Mouse (Mus musculus) liver, embryonic 11.5 days (tissue): ENCODE measurements around the gene Acat2. TPM values are rescaled to one million over a fixed set of nuclear protein-coding genes. Genes with fewer than 3 reads are reported as not detected.
"Not testable (repeated sequence)": the region's sequence is repeated elsewhere in the genome, so short reads cannot be mapped to it uniquely, and the experiment has no call there.

ENCODE experiments used
- ATAC-seq: fragments of 200-750 bp; cut with Nextera tagmentation; replicated peaks from 2 replicates; pipeline ENCODE4 v1.8.0; 2017; ENCODE audit warnings: moderate number of reproducible peaks, mild to moderate bottlenecking, moderate TSS enrichment, moderate library complexity; ENCODE audit not compliant: low FRiP score
- DNase-seq: peaks from one replicate; pipeline ENCODE4 v3.0.0-alpha.2; 2017; ENCODE audit warnings: low spot score
- H3K27ac ChIP-seq: fragments of 300-500 bp; sonication (generic); 2 replicates; pipeline ENCODE4 v1.5.1; 2014; ENCODE audit warnings: mild to moderate bottlenecking, low read depth, low read length, control low read depth
- H3K27me3 ChIP-seq: fragments of 300-500 bp; sonication (generic); replicated peaks from 2 replicates; pipeline ENCODE4 v1.6.1; 2014; ENCODE audit warnings: low read length, mixed read lengths; ENCODE audit not compliant: control insufficient read depth, insufficient read depth
- H3K36me3 ChIP-seq: fragments of 300-500 bp; sonication (generic); 2 replicates; pipeline ENCODE4 v1.6.1; 2014; ENCODE audit warnings: mild to moderate bottlenecking, low read length, moderate library complexity, mixed read lengths; ENCODE audit not compliant: control insufficient read depth, insufficient read depth
- H3K4me1 ChIP-seq: fragments of 300-500 bp; sonication (generic); replicated peaks from 2 replicates; pipeline ENCODE4 v1.6.1; 2014; ENCODE audit warnings: low read length, mixed read lengths; ENCODE audit not compliant: control insufficient read depth, insufficient read depth
- H3K4me2 ChIP-seq: fragments of 300-500 bp; sonication (generic); 2 replicates; pipeline ENCODE4 v1.6.1; 2014; ENCODE audit warnings: mild to moderate bottlenecking, control low read depth, moderate library complexity
- H3K4me3 ChIP-seq: fragments of 300-500 bp; sonication (generic); 2 replicates; pipeline ENCODE4 v1.5.1; 2014; ENCODE audit warnings: low read depth, low read length, control low read depth
- H3K9ac ChIP-seq: fragments of 300-500 bp; sonication (generic); 2 replicates; pipeline ENCODE4 v1.6.1; 2014; ENCODE audit warnings: low read depth, low read length, control low read depth
- H3K9me3 ChIP-seq: fragments of 300-500 bp; sonication (generic); 2 replicates; pipeline ENCODE4 v1.6.1; 2016; ENCODE audit warnings: low read length, inconsistent platforms, mixed read lengths; ENCODE audit not compliant: control insufficient read depth
- WGBS: fragments of 180-500 bp; shearing (Covaris S2); extraction: QIAGEN DNeasy Blood & Tissue Kit; methylation state at CpG from one replicate; pipeline ENCODE4 v1.1.7; 2014; 5-methylcytosine and 5-hydroxymethylcytosine counted together
- polyA plus RNA-seq: library from polyadenylated mRNA; unstranded; fragments of >200 nt; fragmentation: Nextera tagmentation; extraction: Ambion mirVana; gene quantifications from 2 replicates; pipeline ENCODE4 v1.2.1, GENCODE M21; 2014

The Acat2 gene
- polyA plus RNA-seq, 1 experiment from 2014 or later: 113 TPM

DNA sequence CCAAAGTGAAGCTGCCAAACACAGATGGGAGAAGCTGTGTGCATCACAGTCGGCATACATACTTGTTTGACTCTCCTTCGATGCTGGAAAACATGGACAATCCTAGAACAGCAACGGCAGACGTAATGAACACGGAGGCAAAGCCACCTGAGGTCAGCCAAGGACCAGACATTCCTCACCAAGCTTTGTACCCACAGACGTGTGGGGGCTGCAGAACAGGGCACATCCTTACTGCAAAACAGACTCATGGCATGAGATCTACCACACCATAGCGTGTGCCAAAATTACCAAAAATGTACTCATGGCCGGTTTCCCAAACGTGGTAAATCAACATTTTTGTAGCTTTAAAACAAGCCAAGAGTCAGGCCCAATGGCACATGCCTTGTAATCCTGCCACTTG, 54.1 kb downstream of the Acat2 start:
- WGBS: 91% methylated on average over 9 of the region's 9 CpGs
- no peak overlapping the region for H3K4me3 ChIP-seq
- H3K36me3 ChIP-seq: peaks cover 8% of the 10 kb centered on the region
- H3K9ac ChIP-seq: no peak overlapping the region
- H3K27me3 ChIP-seq: no peaks in the 10 kb centered on the region
- H3K9me3 ChIP-seq: no peaks in the 10 kb centered on the region
- H3K4me2 ChIP-seq: no peak overlapping the region
- no peak overlapping the region for H3K27ac ChIP-seq
- ATAC-seq: no peak
- H3K4me1 ChIP-seq: no peaks in the 10 kb centered on the region
- DNase-seq: no peak

DNA sequence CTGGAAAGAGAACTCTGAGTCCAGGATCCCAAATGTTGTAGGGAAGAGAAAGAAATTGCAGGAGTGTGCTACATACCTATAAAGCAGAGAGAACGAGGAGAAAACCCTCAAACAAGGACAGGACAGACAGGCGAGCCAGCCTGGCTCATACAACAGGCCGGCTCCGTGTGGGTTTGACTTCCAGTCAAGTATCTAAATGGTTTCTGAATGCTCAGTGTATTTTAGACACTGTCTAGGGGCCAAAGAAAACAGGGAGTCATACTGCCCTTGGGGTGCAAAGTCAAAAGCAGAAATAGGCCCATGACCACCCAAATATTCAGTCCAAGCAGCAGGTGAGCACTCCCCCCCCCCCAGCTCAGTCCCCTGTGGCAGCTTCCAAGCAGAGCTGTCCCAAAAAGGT, 54.7 kb downstream of the Acat2 start:
- H3K27ac ChIP-seq: no peak overlapping the region
- no peaks in the 10 kb centered on the region for H3K27me3 ChIP-seq
- H3K9ac ChIP-seq: no peak overlapping the region
- H3K9me3 ChIP-seq: no peaks in the 10 kb centered on the region
- no peaks in the 10 kb centered on the region for H3K4me1 ChIP-seq
- H3K4me3 ChIP-seq: no peak overlapping the region
- WGBS: 87% methylated on average over 4 of the region's 4 CpGs
- ATAC-seq (no peak), DNase-seq (no peak)
- peaks cover 5% of the 10 kb centered on the region for H3K36me3 ChIP-seq
- no peak overlapping the region for H3K4me2 ChIP-seq

DNA sequence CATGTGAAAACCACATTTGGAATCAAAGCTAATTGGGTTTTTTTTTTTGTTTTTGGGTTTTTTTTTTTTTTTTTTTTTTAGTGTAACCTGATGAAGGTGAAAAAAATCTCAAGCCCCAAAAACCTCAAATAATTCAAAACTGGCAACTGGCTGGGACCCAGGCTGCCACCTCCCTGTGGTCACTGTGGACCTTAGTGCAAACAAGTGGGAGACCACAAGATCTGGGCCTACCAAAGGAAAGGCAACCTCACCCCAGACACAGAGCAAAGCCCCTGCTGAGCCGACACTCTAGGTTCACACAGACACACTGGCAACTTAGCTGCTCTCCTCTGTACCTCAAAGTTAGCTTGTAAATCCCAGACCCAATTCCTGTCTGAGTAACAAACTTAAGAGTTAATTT, 56.2 kb downstream of the Acat2 start:
- H3K27me3 ChIP-seq: no peaks in the 10 kb centered on the region
- 81% methylated on average over 1 of the region's 1 CpGs for WGBS
- DNase-seq (no peak), ATAC-seq (no peak)
- no peak overlapping the region for H3K9ac ChIP-seq
- no peaks in the 10 kb centered on the region for H3K4me1 ChIP-seq
- H3K27ac ChIP-seq: no peak overlapping the region
- H3K4me2 ChIP-seq: no peak overlapping the region
- no peaks in the 10 kb centered on the region for H3K9me3 ChIP-seq
- no peak overlapping the region for H3K4me3 ChIP-seq
- H3K36me3 ChIP-seq: peaks cover 5% of the 10 kb centered on the region

DNA sequence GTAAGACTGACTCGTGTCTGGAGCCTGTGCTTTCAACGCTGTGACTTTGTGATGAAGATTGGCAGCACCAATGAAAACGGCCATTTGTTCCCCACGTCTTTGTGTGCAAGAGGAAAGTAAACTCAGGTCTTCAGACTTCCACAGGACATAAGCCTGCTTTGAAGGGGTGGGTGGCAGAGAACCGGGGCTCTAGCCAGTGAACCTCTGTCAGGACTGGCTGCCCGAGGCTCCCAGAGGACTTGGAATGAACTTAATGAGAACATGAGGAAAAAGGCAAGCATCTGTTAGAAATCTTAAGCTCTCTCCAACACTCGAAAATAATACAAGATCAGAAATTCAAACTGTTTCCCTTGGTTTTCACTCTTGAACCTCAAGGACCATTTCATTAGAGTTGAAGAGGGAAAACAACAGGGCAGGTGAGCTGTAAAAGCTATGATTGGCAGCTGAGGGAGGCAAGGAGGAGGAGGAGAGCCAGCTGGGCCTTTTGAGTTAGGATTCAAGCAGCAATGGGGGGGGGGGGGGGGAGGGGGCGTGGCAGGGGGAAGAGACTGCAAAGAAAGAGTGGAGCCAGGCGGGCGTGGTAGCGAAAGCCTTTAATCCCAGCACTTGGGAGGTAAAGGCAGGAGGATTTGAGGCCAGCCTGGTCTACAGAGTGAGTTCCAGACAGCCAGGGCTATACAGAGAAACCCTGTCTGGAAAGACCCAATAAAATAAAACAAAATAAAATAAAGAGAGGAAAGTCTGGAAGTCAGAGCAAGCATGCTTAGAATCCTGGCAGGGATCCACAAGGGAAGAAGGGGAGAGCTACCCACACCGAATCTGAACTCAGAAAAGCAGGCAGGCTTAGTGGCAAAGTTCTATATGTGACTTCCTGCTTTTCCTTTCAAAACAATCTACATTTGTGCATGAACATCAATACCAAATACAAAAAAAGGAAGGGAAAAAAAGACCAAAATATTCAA, 56.9 kb downstream of the Acat2 start:
- Histone ChIP-seq H3K4me3 (no peak overlapping the region), H3K4me2 (no peak overlapping the region), H3K9ac (no peak overlapping the region), H3K27me3 (no peaks in the 10 kb centered on the region), H3K4me1 (no peaks in the 10 kb centered on the region), H3K36me3 (peaks cover 5% of the 10 kb centered on the region), H3K27ac (no peak overlapping the region), H3K9me3 (no peaks in the 10 kb centered on the region)
- no peak for ATAC-seq
- no peak for DNase-seq
- WGBS: 78% methylated on average over 11 of the region's 12 CpGs

DNA sequence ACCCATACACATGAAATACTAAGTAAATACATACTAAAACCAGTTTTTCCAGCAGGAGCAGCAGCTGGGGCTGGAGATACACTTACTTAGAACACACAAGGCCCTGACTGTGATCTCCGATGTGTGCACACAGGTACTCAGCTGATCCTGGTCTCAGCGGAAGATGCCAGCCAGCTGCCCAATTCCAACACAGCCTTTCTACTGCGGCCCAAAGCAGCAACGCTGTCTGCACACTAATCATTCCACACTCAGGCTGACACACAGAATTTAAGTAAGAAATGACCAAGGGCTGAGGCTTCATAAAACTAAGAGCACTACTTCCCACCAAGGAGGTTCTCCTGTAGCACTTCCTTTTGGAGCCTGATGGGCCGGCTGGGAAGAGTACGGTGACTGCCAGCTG, 58.3 kb downstream of the Acat2 start:
- DNase-seq: no peak
- whole genome bisulfite sequencing: 95% methylated on average over 6 of the region's 6 CpGs
- peaks cover 5% of the 10 kb centered on the region for H3K36me3 ChIP-seq

DNA sequence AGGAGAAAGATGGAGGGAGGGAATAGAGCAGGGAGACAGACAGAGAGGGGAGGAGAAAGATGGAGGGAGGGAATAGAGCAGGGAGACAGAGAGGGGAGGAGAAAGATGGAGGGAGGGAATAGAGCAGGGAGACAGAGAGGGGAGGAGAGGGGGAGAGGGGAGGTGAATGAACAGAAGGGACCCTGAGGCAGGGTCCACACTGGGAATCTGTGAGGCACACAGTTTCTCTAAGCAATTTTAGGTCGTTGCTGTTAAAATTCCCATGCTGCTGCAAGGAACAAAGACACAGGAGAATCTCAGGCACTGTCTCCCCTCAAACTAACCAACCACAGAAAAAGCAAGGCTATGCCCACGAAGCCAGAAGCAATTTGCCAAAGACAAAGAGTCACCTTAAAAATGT, 61.9 kb downstream of the Acat2 start:
- not testable (repeated sequence) for H3K27me3 ChIP-seq, H3K36me3 ChIP-seq, H3K4me3 ChIP-seq, DNase-seq, H3K4me2 ChIP-seq, H3K9ac ChIP-seq, ATAC-seq, H3K9me3 ChIP-seq, H3K4me1 ChIP-seq, H3K27ac ChIP-seq
- 50% methylated on average over 2 of the region's 2 CpGs for WGBS

More for the DNA sequence above, 58.3 kb downstream of the Acat2 start:
- H3K4me3 ChIP-seq: no peak overlapping the region
- H3K4me1 ChIP-seq: no peaks in the 10 kb centered on the region
- no peaks in the 10 kb centered on the region for H3K9me3 ChIP-seq
- no peak overlapping the region for H3K27ac ChIP-seq
- no peak for ATAC-seq
- no peaks in the 10 kb centered on the region for H3K27me3 ChIP-seq
- H3K4me2 ChIP-seq: no peak overlapping the region
- H3K9ac ChIP-seq: no peak overlapping the region

DNA sequence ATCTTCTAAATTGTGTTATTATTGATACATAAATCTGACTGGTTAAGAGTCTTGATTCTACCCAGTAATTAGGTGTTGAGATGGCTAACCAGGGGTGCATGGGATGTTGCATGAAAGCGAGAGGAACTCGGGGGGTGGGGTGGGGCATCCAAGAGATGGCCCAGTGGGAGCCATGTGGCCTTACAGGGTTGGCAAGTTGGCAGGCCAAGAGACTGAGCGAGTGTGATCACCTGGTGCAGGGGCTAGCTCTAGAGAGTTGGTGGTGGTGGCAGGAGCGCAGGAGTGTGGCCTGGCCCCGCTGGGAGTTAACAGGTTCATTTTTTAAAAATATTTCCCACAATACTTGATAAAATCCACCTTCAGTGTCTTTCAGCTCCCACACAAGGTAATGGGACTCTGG, 62.9 kb downstream of the Acat2 start:
- H3K36me3 ChIP-seq: no peaks in the 10 kb centered on the region

More for the DNA sequence above, 62.9 kb downstream of the Acat2 start:
- Histone ChIP-seq H3K27me3 (no peaks in the 10 kb centered on the region), H3K4me3 (no peak overlapping the region), H3K4me1 (no peaks in the 10 kb centered on the region), H3K4me2 (no peak overlapping the region), H3K9ac (no peak overlapping the region), H3K27ac (no peak overlapping the region), H3K9me3 (no peaks in the 10 kb centered on the region)
- ATAC-seq (no peak), DNase-seq (no peak)
- WGBS: 87% methylated on average over 5 of the region's 5 CpGs
